Mouse (Mus musculus) cortical plate, adult 2 months (tissue): ENCODE measurements around the gene Olfr1382. TPM values are rescaled to one million over a fixed set of nuclear protein-coding genes. Genes with fewer than 3 reads are reported as not detected.
"Not testable (repeated sequence)": the region's sequence is repeated elsewhere in the genome, so short reads cannot be mapped to it uniquely, and the experiment has no call there.

Source experiments
- H3K27ac ChIP-seq: fragments of 200-500 bp; 2 replicates; pipeline ENCODE4 v1.5.1; 2012; ENCODE audit warnings: low read length, control low read depth, inconsistent platforms; ENCODE audit not compliant: insufficient read depth
- H3K4me1 ChIP-seq: fragments of 200-500 bp; 2 replicates; pipeline ENCODE4 v1.6.1; 2011; ENCODE audit warnings: low read length; ENCODE audit not compliant: control insufficient read depth, insufficient read depth
- H3K4me3 ChIP-seq: fragments of 200-500 bp; 2 replicates; pipeline ENCODE4 v1.5.1; 2011; ENCODE audit warnings: mild to moderate bottlenecking, low read length, control low read depth; ENCODE audit not compliant: insufficient read depth
- CTCF ChIP-seq: fragments of 200-500 bp; IDR thresholded peaks from 2 replicates; pipeline ENCODE4 v1.5.1; 2011; ENCODE audit warnings: mild to moderate bottlenecking, control low read depth, low read length; ENCODE audit not compliant: insufficient read depth; ENCODE audit errors: extremely low read depth
- POLR2A ChIP-seq: fragments of 200-500 bp; IDR thresholded peaks from 2 replicates; pipeline ENCODE4 v1.6.1; 2011; ENCODE audit warnings: mild to moderate bottlenecking, low read length, control low read depth; ENCODE audit not compliant: insufficient read depth; ENCODE audit errors: extremely low read depth
- polyA plus RNA-seq: library from polyadenylated mRNA; depleted of rRNA; stranded (reverse); fragments of >200 nt; gene quantifications from 2 replicates; pipeline ENCODE4 v1.2.3, GENCODE M21; 2012; rRNA removed

Gene Olfr1382
- not detected in 2 replicates for polyA plus RNA-seq

GRCm38 (mm10) chr11:49527947-49528346, at the start of gene Olfr1382:
Gene Olfr1382, plus strand, starts transcription at chr11:49528247.
- Histone ChIP-seq H3K27ac (no peak within 1 kb of the TSS), H3K4me1 (no peaks in the 10 kb centered on the region), H3K4me3 (no peak within 1 kb of the TSS)
- no peak for TF ChIP-seq POLR2A

- no peak for TF ChIP-seq POLR2A
- H3K4me1 ChIP-seq, result no peaks in the 10 kb centered on the region
- no peak overlapping the region for H3K27ac ChIP-seq
- no peak overlapping the region for H3K4me3 ChIP-seq
Observed at GRCm38 (mm10) chr11:49485973-49486372, 42.1 kb upstream of the Olfr1382 start.

- not testable (repeated sequence) for H3K4me3 ChIP-seq, H3K4me1 ChIP-seq, H3K27ac ChIP-seq
Observed at GRCm38 (mm10) chr11:49488770-49489169, 39.3 kb upstream of the Olfr1382 start, which contains the start of gene Olfr1385. Gene Olfr1385, plus strand, starts transcription at chr11:49489070.

GRCm38 (mm10) chr11:49518086-49518485, 10.0 kb upstream of the Olfr1382 start:
- Histone ChIP-seq H3K4me3 (no peak overlapping the region), H3K27ac (no peak overlapping the region), H3K4me1 (no peaks in the 10 kb centered on the region)
- no peak for TF ChIP-seq POLR2A

- Histone ChIP-seq H3K27ac (no peak within 1 kb of the TSS), H3K4me3 (no peak within 1 kb of the TSS), H3K4me1 (no peaks in the 10 kb centered on the region)
- TF ChIP-seq CTCF (no peak), POLR2A (no peak)
Observed at GRCm38 (mm10) chr11:49519348-49519747, 8.7 kb upstream of the Olfr1382 start, which contains the start of gene Olfr1383. Gene Olfr1383, plus strand, starts transcription at chr11:49519648.

- Histone ChIP-seq H3K4me3 (no peak overlapping the region), H3K27ac (no peak overlapping the region), H3K4me1 (no peaks in the 10 kb centered on the region)
- TF ChIP-seq POLR2A (no peak), CTCF (no peak)
Observed at GRCm38 (mm10) chr11:49532761-49533160, 4.7 kb downstream of the Olfr1382 start.

- not testable (repeated sequence) for H3K4me1 ChIP-seq, H3K27ac ChIP-seq, H3K4me3 ChIP-seq
- TF ChIP-seq CTCF, result peak; percentile 79
Observed at GRCm38 (mm10) chr11:49536631-49537030, 8.6 kb downstream of the Olfr1382 start.

- not testable (repeated sequence) for H3K4me1 ChIP-seq, H3K27ac ChIP-seq, H3K4me3 ChIP-seq
Observed at GRCm38 (mm10) chr11:49543149-49543548, 15.1 kb downstream of the Olfr1382 start, which contains the start of gene Olfr1381. Gene Olfr1381, plus strand, starts transcription at chr11:49543449.

- peak; percentile 54 for TF ChIP-seq CTCF
- not testable (repeated sequence) for H3K4me1 ChIP-seq, H3K27ac ChIP-seq, H3K4me3 ChIP-seq
Observed at GRCm38 (mm10) chr11:49554033-49554432, 26.0 kb downstream of the Olfr1382 start.

- not testable (repeated sequence) for H3K27ac ChIP-seq, H3K4me1 ChIP-seq, H3K4me3 ChIP-seq
Observed at GRCm38 (mm10) chr11:49556578-49556977, 28.5 kb downstream of the Olfr1382 start, which contains the start of gene Olfr1380. Gene Olfr1380, plus strand, starts transcription at chr11:49556878.

- H3K4me3 ChIP-seq, H3K4me1 ChIP-seq, H3K27ac ChIP-seq: not testable (repeated sequence)
Observed at GRCm38 (mm10) chr11:49575054-49575453, 47.0 kb downstream of the Olfr1382 start.

- not testable (repeated sequence) for H3K4me1 ChIP-seq, H3K4me3 ChIP-seq, H3K27ac ChIP-seq
Observed at GRCm38 (mm10) chr11:49580452-49580851, 52.4 kb downstream of the Olfr1382 start.

Other genes with a start within 250 kb of the Olfr1382 start
- 0.15 and 0.73 TPM in 2 replicates for gene Olfr1393, start 249.9 kb upstream of the Olfr1382 start, polyA plus RNA-seq
- 0.04 and 0.17 TPM in 2 replicates for gene Olfr1392, start 243.0 kb upstream of the Olfr1382 start, polyA plus RNA-seq
- gene Olfr10, start 223.5 kb upstream of the Olfr1382 start, polyA plus RNA-seq, result not detected in 2 replicates
- gene Olfr1391, start 205.5 kb upstream of the Olfr1382 start, polyA plus RNA-seq, result not detected in 2 replicates
- gene Olfr1390, start 193.1 kb upstream of the Olfr1382 start, polyA plus RNA-seq, result not detected in 2 replicates
- gene Olfr1389, start 105.2 kb upstream of the Olfr1382 start, polyA plus RNA-seq, result not detected in 2 replicates
- gene Olfr1388, start 91.6 kb upstream of the Olfr1382 start, polyA plus RNA-seq, result 0.09 and 0.13 TPM in 2 replicates
- gene Olfr1387, start 72.9 kb upstream of the Olfr1382 start, polyA plus RNA-seq, result not detected in 2 replicates
- gene Olfr1386, start 63.2 kb upstream of the Olfr1382 start, polyA plus RNA-seq, result not detected in 2 replicates
- gene Olfr1385, start 39.2 kb upstream of the Olfr1382 start, polyA plus RNA-seq, result not detected in 2 replicates
- not detected in 2 replicates for gene Olfr1384, start 21.5 kb upstream of the Olfr1382 start, polyA plus RNA-seq
- gene Olfr1383, start 8.6 kb upstream of the Olfr1382 start, polyA plus RNA-seq, result not detected in 2 replicates
- not detected in 2 replicates for gene Olfr1381, start 15.2 kb downstream of the Olfr1382 start, polyA plus RNA-seq
- not detected in 2 replicates for gene Olfr1380, start 28.6 kb downstream of the Olfr1382 start, polyA plus RNA-seq
- gene Flt4, start 81.0 kb downstream of the Olfr1382 start, polyA plus RNA-seq, result 1.9 and 2.1 TPM in 2 replicates
- gene Scgb3a1, start 135.4 kb downstream of the Olfr1382 start, polyA plus RNA-seq, result 0.55 TPM in 1 of 2 replicates, not detected in the other
- 24.4 and 27.4 TPM in 2 replicates for gene Cnot6, start 184.5 kb downstream of the Olfr1382 start, polyA plus RNA-seq